Mouse (Mus musculus) skeletal muscle tissue, adult 2 months (tissue): ENCODE results near the gene Camk2g.

Source experiments
- DNase-seq: peaks from one replicate; pipeline ENCODE4 v3.0.0-alpha.2; 2012; ENCODE audit warnings: low read depth, low spot score

The Camk2g gene

DNA sequence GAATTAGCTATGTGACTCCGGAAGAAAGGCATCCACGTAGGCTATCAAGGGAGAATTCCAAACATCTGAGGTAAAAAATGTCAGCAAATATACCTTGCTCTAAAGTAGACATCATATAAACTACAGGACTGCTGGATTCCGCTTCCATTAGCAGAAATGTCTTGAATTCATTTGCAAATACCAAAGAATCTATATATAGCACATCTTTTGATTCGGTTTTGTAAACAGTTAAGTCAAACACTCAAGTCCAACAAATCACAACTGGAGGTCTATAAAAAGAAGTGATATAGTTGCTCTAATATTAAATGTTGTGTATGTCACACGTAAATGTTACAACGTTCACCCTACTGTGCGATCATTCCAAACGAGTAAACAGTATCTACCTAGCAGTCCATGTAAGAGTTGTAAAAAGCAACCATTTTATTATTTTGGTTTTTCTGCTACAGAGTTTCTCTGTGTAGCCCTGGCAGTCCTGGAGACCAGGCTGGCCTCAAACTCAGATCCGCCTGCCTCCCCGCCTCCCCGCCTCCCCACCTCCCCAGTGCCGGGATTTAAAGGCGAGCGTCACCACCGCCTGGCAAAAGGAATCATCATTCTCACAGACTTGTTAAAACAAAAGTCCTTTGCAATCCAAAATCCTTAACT lies 91.7 kb downstream of the Camk2g start:
- no peak for DNase-seq

DNA sequence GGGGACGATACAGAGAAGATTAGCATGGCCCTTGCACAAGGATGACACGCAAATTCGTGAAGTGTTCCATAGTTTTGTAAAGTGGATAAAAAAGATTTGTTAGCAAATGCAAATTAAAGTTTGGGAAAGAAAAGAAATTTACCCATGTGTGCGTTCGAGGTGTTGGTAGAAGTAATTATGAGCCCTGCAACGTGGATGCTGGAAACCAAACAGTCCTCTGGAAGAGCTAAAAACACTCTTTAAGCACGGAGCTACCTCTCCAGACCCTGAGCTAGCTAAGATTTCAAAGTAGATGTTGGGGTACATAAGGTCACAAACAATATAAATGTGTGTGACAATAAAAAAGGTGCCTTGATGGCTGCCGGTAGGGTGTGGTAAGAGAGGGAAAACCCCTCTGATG lies 92.3 kb downstream of the Camk2g start:
- no peak for DNase-seq

DNA sequence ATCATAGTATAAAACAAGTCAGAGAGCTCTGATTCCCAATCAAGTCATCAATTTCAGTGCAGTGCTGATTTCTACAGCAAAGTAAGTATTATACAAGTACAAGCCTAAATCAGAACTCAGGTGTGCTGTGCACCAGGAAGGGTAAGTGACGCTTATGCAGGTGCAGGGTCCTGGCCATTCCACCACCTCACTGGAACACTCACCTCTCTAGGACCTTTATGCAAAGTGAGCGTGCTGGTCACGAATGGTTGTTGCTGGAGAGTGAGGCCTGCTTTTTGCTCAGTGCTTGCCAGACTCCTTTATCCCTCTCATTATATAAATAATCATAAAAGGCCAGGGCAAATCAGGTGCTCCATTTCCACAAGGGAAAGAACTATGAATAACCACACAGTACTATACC lies 93.5 kb downstream of the Camk2g start:
- no peak for DNase-seq

DNA sequence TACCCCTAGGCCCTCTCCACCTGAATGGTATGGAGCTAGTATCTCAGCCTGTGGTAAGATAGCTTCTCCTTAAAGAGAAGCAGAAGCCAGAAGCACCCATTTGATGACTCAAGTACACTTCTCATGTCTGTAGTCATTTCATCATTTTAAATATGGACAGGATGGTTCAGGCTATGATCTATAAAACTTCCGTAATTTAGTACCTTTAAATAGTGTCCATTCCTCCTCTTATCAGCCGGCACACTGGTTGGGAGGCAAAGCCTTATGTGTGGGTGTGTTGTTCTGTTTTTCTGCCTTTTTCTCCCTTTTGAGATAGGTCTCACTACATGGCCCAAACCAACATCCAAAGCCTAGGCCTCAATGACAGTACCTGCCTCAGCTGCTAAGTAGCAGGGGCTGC lies 95.4 kb downstream of the Camk2g start:
- DNase-seq = no peak

DNA sequence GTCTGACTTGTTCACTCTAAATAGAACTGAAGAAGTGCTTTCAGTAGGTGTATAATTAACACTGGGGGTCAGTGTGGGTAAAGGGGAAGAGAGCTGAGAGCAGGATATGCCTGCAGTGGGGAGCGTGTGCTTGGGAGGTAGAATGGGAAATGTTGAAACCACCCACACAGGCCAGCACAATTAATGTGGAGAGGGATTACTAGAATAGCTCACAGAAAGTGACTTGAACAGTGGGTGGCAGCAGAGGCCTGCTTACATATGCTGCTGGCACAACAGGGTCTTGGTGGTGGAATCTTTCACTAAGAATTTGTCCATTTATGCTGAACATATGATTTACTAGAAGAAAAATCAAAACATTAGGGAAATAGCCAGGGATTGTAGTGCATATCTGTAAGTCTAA lies 96.9 kb downstream of the Camk2g start:
- no peak for DNase-seq

DNA sequence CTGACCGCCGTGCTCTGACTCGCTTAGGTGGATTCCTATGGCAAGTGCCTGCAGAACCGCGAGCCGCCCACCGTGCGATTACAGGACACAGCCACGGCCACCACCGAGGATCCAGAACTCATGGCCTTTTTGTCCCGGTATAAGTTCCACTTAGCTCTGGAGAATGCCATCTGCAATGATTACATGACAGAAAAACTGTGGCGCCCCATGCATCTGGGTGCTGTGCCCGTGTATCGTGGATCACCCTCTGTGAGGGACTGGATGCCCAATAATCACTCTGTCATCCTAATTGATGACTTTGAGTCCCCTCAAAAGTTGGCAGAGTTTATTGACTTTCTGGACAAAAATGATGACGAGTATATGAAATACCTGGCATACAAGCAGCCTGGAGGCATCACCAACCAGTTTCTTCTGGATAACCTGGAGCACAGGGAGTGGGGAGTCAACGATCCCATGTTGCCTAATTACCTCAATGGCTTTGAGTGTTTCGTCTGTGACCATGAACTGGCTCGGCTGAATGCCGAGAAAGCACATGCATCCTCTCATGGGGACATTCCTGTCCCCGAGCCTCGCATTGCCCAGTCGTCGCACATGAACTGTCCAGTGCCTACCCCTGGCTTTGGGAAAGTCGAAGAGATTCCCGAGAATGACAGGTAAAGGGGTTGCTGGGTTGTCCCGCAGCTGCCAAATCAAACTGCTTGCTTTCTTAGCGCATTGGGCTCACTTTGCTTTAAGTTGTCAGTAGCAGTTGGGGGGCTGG lies 97.9 kb downstream of the Camk2g start:
- DNase-seq = peak; percentile 18

DNA sequence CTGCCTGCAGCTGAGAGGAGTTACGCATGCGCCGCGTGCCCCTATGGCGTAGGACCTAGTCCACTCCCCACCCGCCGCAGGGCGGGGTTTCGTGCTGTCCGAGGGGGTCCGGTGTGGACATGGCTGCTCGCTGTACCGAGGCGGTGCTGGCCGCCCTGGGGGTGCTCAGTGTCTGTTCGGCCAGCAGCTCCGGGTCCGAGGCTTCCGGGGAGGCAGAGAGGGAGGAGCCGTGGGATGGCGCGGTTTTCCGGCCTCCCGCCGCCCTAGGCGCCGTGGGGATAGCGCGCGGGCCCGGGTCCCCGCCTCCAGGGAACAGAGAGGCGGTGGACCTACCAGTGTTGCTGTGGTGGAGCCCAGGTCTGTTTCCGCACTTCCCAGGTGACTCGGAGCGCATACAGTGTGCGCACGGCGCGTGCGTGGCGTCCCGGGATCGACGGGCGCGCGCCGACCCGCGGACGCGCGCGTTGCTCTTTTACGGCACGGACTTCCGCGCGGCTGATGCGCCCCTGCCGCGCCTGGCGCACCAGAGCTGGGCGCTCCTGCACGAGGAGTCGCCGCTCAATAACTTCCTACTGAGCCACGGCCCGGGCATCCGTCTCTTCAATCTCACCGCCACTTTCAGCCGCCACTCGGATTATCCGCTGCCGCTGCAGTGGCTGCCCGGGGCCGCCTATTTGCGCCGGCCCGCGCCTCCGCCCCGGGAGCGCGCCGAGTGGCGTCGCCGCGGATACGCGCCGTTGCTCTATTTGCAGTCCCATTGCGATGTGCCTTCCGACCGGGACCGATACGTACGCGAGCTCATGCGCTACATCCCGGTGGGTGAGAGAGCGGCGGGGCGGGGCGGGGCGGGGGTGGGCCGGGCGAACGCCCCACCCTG lies 98.8 kb downstream of the Camk2g start, which contains the start of gene Fut11:
Fut11 (plus strand) TSS at position 85 of the 877 bp plus-strand sequence.
- peak; percentile 69 for DNase-seq

DNA sequence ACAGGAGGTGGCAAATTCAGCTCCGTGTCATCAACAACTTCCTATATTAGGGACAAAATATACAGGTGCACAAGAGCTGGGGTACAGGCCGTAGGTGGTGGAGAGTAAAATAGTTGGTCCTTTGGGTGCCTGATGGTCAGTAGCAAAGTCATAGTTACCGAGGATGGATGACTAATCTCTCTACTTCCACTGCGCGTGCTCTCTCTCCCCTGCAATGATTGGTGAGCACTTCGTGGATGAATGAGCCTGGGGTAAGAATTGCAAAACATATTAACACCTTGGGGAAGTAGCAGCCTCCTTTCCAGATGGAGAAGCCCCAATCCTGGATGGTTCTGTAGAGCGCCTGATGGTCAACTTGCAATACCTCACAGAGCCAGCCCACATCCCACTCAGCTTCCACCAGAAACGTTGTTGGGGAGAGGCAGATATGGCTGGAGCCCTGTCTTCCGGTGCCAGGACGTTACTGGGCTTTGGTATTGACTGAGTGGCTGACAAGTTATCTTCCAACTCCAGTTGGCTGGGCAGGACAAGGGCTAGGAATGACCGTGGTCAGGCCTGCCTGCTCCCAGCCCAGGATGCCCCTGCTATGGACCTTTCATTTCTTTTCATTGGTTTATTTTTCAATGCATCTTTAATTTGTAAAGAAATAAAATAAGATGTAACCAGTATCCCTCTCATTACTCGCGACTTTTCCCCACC lies 99.6 kb downstream of the Camk2g start:
- no peak for DNase-seq

DNA sequence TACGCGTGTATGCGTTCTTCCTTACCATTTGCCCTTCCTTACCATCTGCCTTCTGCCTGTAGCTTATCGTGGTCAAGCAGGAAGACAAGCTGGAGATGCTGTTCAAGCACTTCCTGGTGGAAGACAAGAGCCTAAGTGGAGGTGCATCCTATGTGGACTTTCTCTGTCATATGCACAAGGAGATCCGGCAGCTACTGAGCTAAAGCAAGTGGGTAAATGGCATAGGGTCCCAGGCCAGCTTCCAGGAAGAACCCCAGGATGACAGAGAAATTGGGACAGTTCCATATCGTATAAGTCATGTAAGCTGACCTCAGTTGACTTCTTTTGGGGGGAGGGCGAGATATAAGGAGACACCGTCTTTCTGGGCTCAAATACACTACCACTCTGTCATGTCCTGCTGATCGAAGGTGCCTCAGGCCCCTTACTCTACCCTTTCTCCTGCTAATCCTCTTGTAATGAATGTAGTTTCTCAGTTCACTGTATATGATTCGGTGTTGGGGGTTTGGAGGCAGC lies 100.2 kb downstream of the Camk2g start:
- no peak for DNase-seq

DNA sequence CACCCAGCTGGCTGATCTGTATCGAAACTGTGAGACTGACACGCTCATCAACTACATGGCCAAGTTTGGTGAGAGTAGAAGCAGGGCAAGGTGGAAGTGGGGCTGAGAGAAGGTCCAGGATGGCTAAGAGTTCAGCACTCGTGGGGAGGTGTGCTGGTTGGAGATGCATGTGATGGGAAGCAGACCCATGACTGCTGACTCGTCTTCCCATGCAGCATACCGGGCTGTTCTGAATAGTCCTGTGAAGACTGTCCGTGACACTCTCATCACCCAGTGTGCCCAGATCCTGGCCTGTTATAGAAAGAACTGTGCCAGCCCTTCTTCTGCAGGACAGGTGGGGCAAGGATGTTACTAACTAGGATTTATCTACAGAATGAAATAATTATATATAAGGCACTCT lies 102.1 kb downstream of the Camk2g start:
- no peak for DNase-seq

DNA sequence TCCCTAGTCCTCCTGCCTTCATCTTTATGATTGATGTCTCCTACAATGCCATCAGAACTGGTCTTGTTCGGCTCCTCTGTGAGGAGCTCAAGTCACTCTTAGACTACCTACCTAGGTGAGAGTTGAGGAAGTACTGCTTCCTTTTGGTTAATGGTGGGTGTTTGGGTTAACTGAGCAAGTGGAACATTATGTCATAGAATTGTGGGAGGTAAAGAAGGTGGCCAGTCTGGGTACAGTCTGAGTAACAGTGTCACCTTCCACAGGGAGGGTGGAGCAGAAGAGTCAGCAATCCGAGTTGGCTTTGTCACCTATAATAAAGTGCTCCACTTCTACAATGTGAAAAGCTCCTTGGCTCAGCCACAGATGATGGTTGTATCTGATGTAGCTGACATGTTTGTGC lies 104.9 kb downstream of the Camk2g start:
- DNase-seq = no peak

DNA sequence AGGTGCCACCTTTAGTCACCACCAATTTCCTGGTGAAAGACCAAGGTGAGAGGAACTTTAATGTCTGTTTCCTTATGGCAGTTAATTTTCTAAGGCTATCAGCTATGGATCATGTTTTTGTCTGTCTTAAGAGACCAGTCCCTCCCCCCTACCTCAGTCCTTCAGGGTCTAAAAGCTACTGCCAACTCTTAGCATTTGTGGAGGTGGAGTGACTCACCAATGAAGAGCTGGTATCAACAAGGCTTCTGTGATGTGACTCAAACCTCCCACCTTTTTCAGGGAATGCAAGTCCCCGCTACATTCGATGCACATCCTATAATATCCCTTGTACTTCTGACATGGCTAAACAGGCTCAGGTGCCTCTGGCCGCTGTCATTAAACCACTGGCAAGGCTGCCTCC lies 107.3 kb downstream of the Camk2g start:
- no peak for DNase-seq
